Mouse (Mus musculus): Measurements from ENCODE around the gene Lrfn2. TPM values are rescaled to one million over a fixed set of nuclear protein-coding genes. Genes with fewer than 3 reads are reported as not detected.
A peak's percentile ranks its signal among the peaks of the same experiment; 100 is the strongest.

Gene Lrfn2
- 1.0 and 1.1 TPM in 2 replicates for polyA plus RNA-seq (2015; fragmentation: Nextera tagmentation; extraction: Ambion mirVana)

- Histone ChIP-seq H3K36me3 (no peaks in the 10 kb centered on the region), H3K4me2 (peak within 1 kb of the TSS; percentile 97), H3K9me3 (no peaks in the 10 kb centered on the region), H3K9ac (peak within 1 kb of the TSS; percentile 65; the same call in 1 of the 2 replicates), H3K27me3 (replicated peaks) (peaks cover 25% of the 10 kb centered on the region), H3K4me1 (peaks cover 6% of the 10 kb centered on the region; the same call in 1 of the 2 replicates), H3K4me3 (replicated peaks) (peak within 1 kb of the TSS; percentile 58), H3K27ac (no peak within 1 kb of the TSS)
- under 1% methylated on average over 56 of the region's 56 CpGs for WGBS
- peak; percentile 88 for ATAC-seq (ENCODE audit: insufficient read depth, low FRiP score, low read depth)
Measured at GRCm38 (mm10) chr17:48931621-48932405, at the start of gene Lrfn2. Lrfn2 (plus strand) TSS chr17:48932379.

- no peak overlapping the region for H3K9ac ChIP-seq
- H3K4me1 ChIP-seq: no peaks in the 10 kb centered on the region
- ATAC-seq (ENCODE audit: insufficient read depth, low FRiP score, low read depth): no peak
- WGBS: 26% methylated on average over 8 of the region's 8 CpGs
- H3K4me2 ChIP-seq: no peak overlapping the region
- no peaks in the 10 kb centered on the region for H3K9me3 ChIP-seq
- no peaks in the 10 kb centered on the region for H3K27me3 ChIP-seq (replicated peaks)
- H3K36me3 ChIP-seq: no peaks in the 10 kb centered on the region
- H3K27ac ChIP-seq: no peak overlapping the region
- H3K4me3 ChIP-seq (replicated peaks): no peak overlapping the region
Measured at GRCm38 (mm10) chr17:48887472-48888385, 44.5 kb upstream of the Lrfn2 start.

GRCm38 (mm10) chr17:48905286-48906040, 26.7 kb upstream of the Lrfn2 start:
- Histone ChIP-seq H3K27ac (no peak overlapping the region), H3K27me3 (replicated peaks) (no peaks in the 10 kb centered on the region), H3K36me3 (no peaks in the 10 kb centered on the region), H3K9ac (no peak overlapping the region), H3K4me3 (replicated peaks) (no peak overlapping the region), H3K9me3 (no peaks in the 10 kb centered on the region), H3K4me1 (no peaks in the 10 kb centered on the region), H3K4me2 (no peak overlapping the region)
- ATAC-seq (ENCODE audit: insufficient read depth, low FRiP score, low read depth): no peak
- WGBS: 47% methylated on average over 4 of the region's 4 CpGs

GRCm38 (mm10) chr17:48913437-48913836, 18.7 kb upstream of the Lrfn2 start:
- no peak overlapping the region for H3K4me2 ChIP-seq
- 42% methylated on average over 6 of the region's 6 CpGs for WGBS
- H3K9me3 ChIP-seq: no peaks in the 10 kb centered on the region
- no peaks in the 10 kb centered on the region for H3K36me3 ChIP-seq
- no peak for ATAC-seq (ENCODE audit: insufficient read depth, low FRiP score, low read depth)
- no peak overlapping the region for H3K27ac ChIP-seq
- no peaks in the 10 kb centered on the region for H3K4me1 ChIP-seq
- no peak overlapping the region for H3K4me3 ChIP-seq (replicated peaks)
- no peaks in the 10 kb centered on the region for H3K27me3 ChIP-seq (replicated peaks)
- H3K9ac ChIP-seq: no peak overlapping the region

GRCm38 (mm10) chr17:48917411-48917810, 14.8 kb upstream of the Lrfn2 start:
- ATAC-seq (ENCODE audit: insufficient read depth, low FRiP score, low read depth): no peak

GRCm38 (mm10) chr17:48918458-48918857, 13.7 kb upstream of the Lrfn2 start:
- Histone ChIP-seq H3K9ac (no peak overlapping the region), H3K4me3 (replicated peaks) (no peak overlapping the region), H3K36me3 (no peaks in the 10 kb centered on the region), H3K4me1 (no peaks in the 10 kb centered on the region), H3K4me2 (no peak overlapping the region), H3K9me3 (no peaks in the 10 kb centered on the region), H3K27me3 (replicated peaks) (no peaks in the 10 kb centered on the region), H3K27ac (no peak overlapping the region)
- no peak for ATAC-seq (ENCODE audit: insufficient read depth, low FRiP score, low read depth)
- WGBS: 86% methylated on average over 3 of the region's 3 CpGs

More at GRCm38 (mm10) chr17:48917411-48917810, 14.8 kb upstream of the Lrfn2 start:
- Histone ChIP-seq H3K36me3 (no peaks in the 10 kb centered on the region), H3K9me3 (no peaks in the 10 kb centered on the region), H3K4me1 (no peaks in the 10 kb centered on the region), H3K27ac (no peak overlapping the region), H3K9ac (no peak overlapping the region), H3K4me3 (replicated peaks) (no peak overlapping the region), H3K4me2 (no peak overlapping the region), H3K27me3 (replicated peaks) (no peaks in the 10 kb centered on the region)
- 11% methylated on average over 11 of the region's 11 CpGs for WGBS

- ATAC-seq (ENCODE audit: insufficient read depth, low FRiP score, low read depth): no peak
- no peaks in the 10 kb centered on the region for H3K27me3 ChIP-seq (replicated peaks)
- H3K36me3 ChIP-seq: no peaks in the 10 kb centered on the region
- no peaks in the 10 kb centered on the region for H3K4me1 ChIP-seq
- H3K4me3 ChIP-seq (replicated peaks): no peak overlapping the region
- no peaks in the 10 kb centered on the region for H3K9me3 ChIP-seq
- H3K9ac ChIP-seq: no peak overlapping the region
- 84% methylated on average over 2 of the region's 2 CpGs for WGBS
- H3K4me2 ChIP-seq: no peak overlapping the region
- no peak overlapping the region for H3K27ac ChIP-seq
Measured at GRCm38 (mm10) chr17:48922905-48923304, 9.3 kb upstream of the Lrfn2 start.

GRCm38 (mm10) chr17:48925426-48925825, 6.8 kb upstream of the Lrfn2 start:
- Histone ChIP-seq H3K9ac (no peak overlapping the region), H3K36me3 (no peaks in the 10 kb centered on the region), H3K4me1 (no peaks in the 10 kb centered on the region), H3K4me3 (replicated peaks) (no peak overlapping the region), H3K27ac (no peak overlapping the region), H3K4me2 (no peak overlapping the region), H3K9me3 (no peaks in the 10 kb centered on the region), H3K27me3 (replicated peaks) (0 out of 2 replicates have a peak, but pooled peaks cover 5% of the 10 kb centered on the region)
- WGBS: 59% methylated on average over 9 of the region's 9 CpGs
- no peak for ATAC-seq (ENCODE audit: insufficient read depth, low FRiP score, low read depth)

- Histone ChIP-seq H3K4me3 (replicated peaks) (no peak overlapping the region), H3K27ac (no peak overlapping the region), H3K36me3 (no peaks in the 10 kb centered on the region), H3K4me2 (peak overlapping the region; percentile 97; the same call in 1 of the 2 replicates), H3K27me3 (replicated peaks) (peaks cover 25% of the 10 kb centered on the region), H3K4me1 (peaks cover 6% of the 10 kb centered on the region; the same call in 1 of the 2 replicates), H3K9me3 (no peaks in the 10 kb centered on the region), H3K9ac (no peak overlapping the region)
- WGBS: 58% methylated on average over 10 of the region's 10 CpGs
- no peak for ATAC-seq (ENCODE audit: insufficient read depth, low FRiP score, low read depth)
Measured at GRCm38 (mm10) chr17:48930994-48931393, 1.2 kb upstream of the Lrfn2 start.

- H3K4me1 ChIP-seq: peaks cover 6% of the 10 kb centered on the region; the same call in 1 of the 2 replicates
- H3K36me3 ChIP-seq: no peaks in the 10 kb centered on the region
- no peak overlapping the region for H3K27ac ChIP-seq
- peak overlapping the region; percentile 97 for H3K4me2 ChIP-seq
- no peak overlapping the region for H3K9ac ChIP-seq
- WGBS: under 1% methylated on average over 26 of the region's 26 CpGs
- no peak for ATAC-seq (ENCODE audit: insufficient read depth, low FRiP score, low read depth)
- H3K4me3 ChIP-seq (replicated peaks): peak overlapping the region; percentile 58
- H3K27me3 ChIP-seq (replicated peaks): peaks cover 25% of the 10 kb centered on the region
- no peaks in the 10 kb centered on the region for H3K9me3 ChIP-seq
Measured at GRCm38 (mm10) chr17:48932406-48932906, 277 bp downstream of the Lrfn2 start.

GRCm38 (mm10) chr17:48932916-48933315, 737 bp downstream of the Lrfn2 start:
- no peak overlapping the region for H3K27ac ChIP-seq
- H3K9ac ChIP-seq: no peak overlapping the region
- peaks cover 25% of the 10 kb centered on the region for H3K27me3 ChIP-seq (replicated peaks)
- H3K4me2 ChIP-seq: peak overlapping the region; percentile 97
- H3K9me3 ChIP-seq: no peaks in the 10 kb centered on the region
- H3K4me1 ChIP-seq: peaks cover 6% of the 10 kb centered on the region; the same call in 1 of the 2 replicates
- ATAC-seq (ENCODE audit: insufficient read depth, low FRiP score, low read depth): no peak
- no peaks in the 10 kb centered on the region for H3K36me3 ChIP-seq
- 7% methylated on average over 8 of the region's 9 CpGs for WGBS
- peak overlapping the region; percentile 58 for H3K4me3 ChIP-seq (replicated peaks)
